Mouse (Mus musculus): Measurements from ENCODE around the gene Gm43951.
A peak's percentile ranks its signal among the peaks of the same experiment; 100 is the strongest.

Gene Gm43951

GRCm38 (mm10) chr11:72206341-72207203 is at the start of gene Gm43951:
Gene Gm43951 (minus strand): TSS chr11:72206840.
- no peak for DNase-seq (ENCODE audit: low spot score)

- DNase-seq (ENCODE audit: low spot score): no peak
Measured at GRCm38 (mm10) chr11:72256441-72256840, 49.8 kb upstream of the Gm43951 start.

GRCm38 (mm10) chr11:72255629-72256028 is 49.0 kb upstream of the Gm43951 start:
- DNase-seq (ENCODE audit: low spot score): no peak

GRCm38 (mm10) chr11:72245196-72245753 is 38.6 kb upstream of the Gm43951 start:
- DNase-seq (ENCODE audit: low spot score): no peak

GRCm38 (mm10) chr11:72240062-72240860 is 33.6 kb upstream of the Gm43951 start:
- DNase-seq (ENCODE audit: low spot score): no peak

- DNase-seq (ENCODE audit: low spot score): peak; percentile 78
Measured at GRCm38 (mm10) chr11:72234013-72234412, 27.4 kb upstream of the Gm43951 start.

GRCm38 (mm10) chr11:72232991-72233390 is 26.4 kb upstream of the Gm43951 start:
- DNase-seq (ENCODE audit: low spot score): no peak

GRCm38 (mm10) chr11:72232068-72232467 is 25.4 kb upstream of the Gm43951 start:
- no peak for DNase-seq (ENCODE audit: low spot score)

GRCm38 (mm10) chr11:72228513-72228912 is 21.9 kb upstream of the Gm43951 start:
- no peak for DNase-seq (ENCODE audit: low spot score)

GRCm38 (mm10) chr11:72226901-72227300 is 20.3 kb upstream of the Gm43951 start:
- DNase-seq (ENCODE audit: low spot score): no peak

- DNase-seq (ENCODE audit: low spot score): no peak
Measured at GRCm38 (mm10) chr11:72226020-72226791, 19.6 kb upstream of the Gm43951 start.

- peak; percentile 78 for DNase-seq (ENCODE audit: low spot score)
Measured at GRCm38 (mm10) chr11:72224865-72225264, 18.2 kb upstream of the Gm43951 start.

- DNase-seq (ENCODE audit: low spot score): no peak
Measured at GRCm38 (mm10) chr11:72223414-72223813, 16.8 kb upstream of the Gm43951 start.

GRCm38 (mm10) chr11:72221278-72221677 is 14.6 kb upstream of the Gm43951 start:
- DNase-seq (ENCODE audit: low spot score): peak; percentile 80

GRCm38 (mm10) chr11:72217116-72217515 is 10.5 kb upstream of the Gm43951 start:
- no peak for DNase-seq (ENCODE audit: low spot score)

GRCm38 (mm10) chr11:72215410-72215797 is 8.8 kb upstream of the Gm43951 start, which contains the start of gene Med31:
Gene Med31 (minus strand): TSS chr11:72215592.
- peak; percentile 82 for DNase-seq (ENCODE audit: low spot score)

- DNase-seq (ENCODE audit: low spot score): peak; percentile 96
Measured at GRCm38 (mm10) chr11:72214591-72215409, 8.2 kb upstream of the Gm43951 start.

- DNase-seq (ENCODE audit: low spot score): no peak
Measured at GRCm38 (mm10) chr11:72207834-72208377, 1.3 kb upstream of the Gm43951 start.

GRCm38 (mm10) chr11:72207204-72207833 is 679 bp upstream of the Gm43951 start, which contains the start of the genes 4933427D14Rik and Txndc17:
Gene 4933427D14Rik (minus strand): TSS chr11:72207459.
Gene Txndc17 (plus strand): TSS chr11:72207547.
- peak; percentile 80 for DNase-seq (ENCODE audit: low spot score)

GRCm38 (mm10) chr11:72205256-72205655 is 1.4 kb downstream of the Gm43951 start:
- no peak for DNase-seq (ENCODE audit: low spot score)
